Mouse (Mus musculus) adrenal gland, postnatal 14 days (tissue): ENCODE results near the gene Spag6. TPM values are rescaled to one million over a fixed set of nuclear protein-coding genes. Genes with fewer than 3 reads are reported as not detected.

Experiments
- DNase-seq: peaks from one replicate; pipeline ENCODE4 v3.0.0; 2021; ENCODE audit warnings: mixed read lengths
- total RNA-seq: library from RNA; stranded (reverse); gene quantifications from 2 replicates; pipeline ENCODE4 v1.2.3, GENCODE M21; 2021

Spag6 gene
- total RNA-seq, 1 experiment from 2014 or later, result 0.56 TPM

- DNase-seq, result no peak
Measured at GRCm38 (mm10) chr2:18734394-18735127, 40.7 kb downstream of the Spag6 start.

GRCm38 (mm10) chr2:18737040-18737439 is 43.2 kb downstream of the Spag6 start:
- DNase-seq, result no peak

- DNase-seq, result no peak
Measured at GRCm38 (mm10) chr2:18739216-18739615, 45.4 kb downstream of the Spag6 start.

GRCm38 (mm10) chr2:18756144-18756543 is 62.3 kb downstream of the Spag6 start:
- DNase-seq, result peak; percentile 6

- no peak for DNase-seq
Measured at GRCm38 (mm10) chr2:18764846-18765245, 71.0 kb downstream of the Spag6 start.

GRCm38 (mm10) chr2:18765481-18766249 is 71.8 kb downstream of the Spag6 start:
- DNase-seq, result peak; percentile 37

GRCm38 (mm10) chr2:18766441-18766820 is 72.6 kb downstream of the Spag6 start:
- DNase-seq, result peak; percentile 11

- peak; percentile 94 for DNase-seq
Measured at GRCm38 (mm10) chr2:18766821-18767541, 73.1 kb downstream of the Spag6 start.

GRCm38 (mm10) chr2:18768414-18768813 is 74.6 kb downstream of the Spag6 start:
- DNase-seq, result no peak

GRCm38 (mm10) chr2:18772413-18772812 is 78.6 kb downstream of the Spag6 start:
- no peak for DNase-seq

GRCm38 (mm10) chr2:18774326-18774725 is 80.5 kb downstream of the Spag6 start:
- DNase-seq, result no peak

GRCm38 (mm10) chr2:18778220-18778619 is 84.4 kb downstream of the Spag6 start:
- peak; percentile 75 for DNase-seq

- no peak for DNase-seq
Measured at GRCm38 (mm10) chr2:18779830-18780229, 86.0 kb downstream of the Spag6 start.

GRCm38 (mm10) chr2:18781296-18781695 is 87.5 kb downstream of the Spag6 start:
- DNase-seq, result peak; percentile 68

- no peak for DNase-seq
Measured at GRCm38 (mm10) chr2:18794261-18794660, 100.4 kb downstream of the Spag6 start.

- DNase-seq, result no peak
Measured at GRCm38 (mm10) chr2:18797776-18798175, 103.9 kb downstream of the Spag6 start.

- DNase-seq, result no peak
Measured at GRCm38 (mm10) chr2:18799265-18799965, 105.6 kb downstream of the Spag6 start.

Other genes starting within 250 kb of the Spag6 start
- gene Commd3, start 21.6 kb upstream of the Spag6 start, total RNA-seq, result 105 and 112 TPM in 2 replicates
- gene Bmi1, start 17.0 kb upstream of the Spag6 start, total RNA-seq, result 52.0 and 53.0 TPM in 2 replicates